Mouse (Mus musculus): ENCODE results near the gene Pnkp.
A peak's percentile ranks its signal among the peaks of the same experiment; 100 is the strongest.
"Not testable (repeated sequence)": the region's sequence is repeated elsewhere in the genome, so short reads cannot be mapped to it uniquely, and the experiment has no call there.

Gene Pnkp

GRCm38 (mm10) chr7:44869697-44870528 is 13.0 kb downstream of the Pnkp start, which contains the start of gene Ptov1:
Ptov1 (minus strand) TSS chr7:44869788.
- DNase-seq (ENCODE audit: low spot score), result peak; percentile 81

GRCm38 (mm10) chr7:44870614-44871013 is 13.7 kb downstream of the Pnkp start:
- no peak for DNase-seq (ENCODE audit: low spot score)

- DNase-seq (ENCODE audit: low spot score), result no peak
Observed at GRCm38 (mm10) chr7:44871181-44871580, 14.2 kb downstream of the Pnkp start.

- DNase-seq (ENCODE audit: low spot score), result not testable (repeated sequence)
Observed at GRCm38 (mm10) chr7:44871774-44872173, 14.8 kb downstream of the Pnkp start.

- no peak for DNase-seq (ENCODE audit: low spot score)
Observed at GRCm38 (mm10) chr7:44877833-44878232, 20.9 kb downstream of the Pnkp start.

GRCm38 (mm10) chr7:44883036-44883435 is 26.1 kb downstream of the Pnkp start:
- no peak for DNase-seq (ENCODE audit: low spot score)

- DNase-seq (ENCODE audit: low spot score), result no peak
Observed at GRCm38 (mm10) chr7:44884637-44885036, 27.7 kb downstream of the Pnkp start.

- no peak for DNase-seq (ENCODE audit: low spot score)
Observed at GRCm38 (mm10) chr7:44886964-44887363, 30.0 kb downstream of the Pnkp start.

GRCm38 (mm10) chr7:44888256-44889105 is 31.5 kb downstream of the Pnkp start:
- no peak for DNase-seq (ENCODE audit: low spot score)

GRCm38 (mm10) chr7:44890180-44890579 is 33.2 kb downstream of the Pnkp start:
- no peak for DNase-seq (ENCODE audit: low spot score)

- no peak for DNase-seq (ENCODE audit: low spot score)
Observed at GRCm38 (mm10) chr7:44890737-44891136, 33.8 kb downstream of the Pnkp start.

- no peak for DNase-seq (ENCODE audit: low spot score)
Observed at GRCm38 (mm10) chr7:44891611-44892010, 34.7 kb downstream of the Pnkp start.

- peak; percentile 85 for DNase-seq (ENCODE audit: low spot score)
Observed at GRCm38 (mm10) chr7:44892276-44892921, 35.5 kb downstream of the Pnkp start, which contains the start of gene Med25. Med25 (minus strand) TSS chr7:44892712.

- DNase-seq (ENCODE audit: low spot score), result no peak
Observed at GRCm38 (mm10) chr7:44893197-44893596, 36.3 kb downstream of the Pnkp start.

GRCm38 (mm10) chr7:44894175-44894574 is 37.2 kb downstream of the Pnkp start:
- no peak for DNase-seq (ENCODE audit: low spot score)

- no peak for DNase-seq (ENCODE audit: low spot score)
Observed at GRCm38 (mm10) chr7:44895206-44895592, 38.3 kb downstream of the Pnkp start.

- peak; percentile 83 for DNase-seq (ENCODE audit: low spot score)
Observed at GRCm38 (mm10) chr7:44895593-44896434, 38.9 kb downstream of the Pnkp start, which contains the start of gene Fuz. Fuz (plus strand) TSS chr7:44896079.

GRCm38 (mm10) chr7:44896499-44896898 is 39.6 kb downstream of the Pnkp start:
- no peak for DNase-seq (ENCODE audit: low spot score)

GRCm38 (mm10) chr7:44898607-44899006 is 41.7 kb downstream of the Pnkp start:
- DNase-seq (ENCODE audit: low spot score), result peak; percentile 47

- DNase-seq (ENCODE audit: low spot score), result no peak
Observed at GRCm38 (mm10) chr7:44900632-44901031, 43.7 kb downstream of the Pnkp start.

GRCm38 (mm10) chr7:44901230-44901722 is 44.3 kb downstream of the Pnkp start:
- peak; percentile 53 for DNase-seq (ENCODE audit: low spot score)
